Mouse (Mus musculus) brain, embryonic 14.5 days (tissue): Measurements from ENCODE around the gene Ptprcap. TPM values are rescaled to one million over a fixed set of nuclear protein-coding genes. Genes with fewer than 3 reads are reported as not detected.

Experiments used
- DNase-seq: peaks from one replicate; pipeline ENCODE4 v3.0.0-alpha.2; 2011; ENCODE audit warnings: low read depth
- CTCF ChIP-seq: fragments of 200-500 bp; IDR thresholded peaks from 2 replicates; pipeline ENCODE4 v1.5.1; 2012; ENCODE audit warnings: inconsistent platforms, mild to moderate bottlenecking, moderate library complexity, borderline replicate concordance; ENCODE audit not compliant: insufficient read depth, insufficient read length; ENCODE audit errors: extremely low read depth
- POLR2A ChIP-seq: fragments of 200-500 bp; IDR thresholded peaks from 2 replicates; pipeline ENCODE4 v1.6.1; 2012; ENCODE audit warnings: mild to moderate bottlenecking, inconsistent platforms, borderline replicate concordance; ENCODE audit not compliant: poor library complexity, insufficient read depth, insufficient read length, severe bottlenecking; ENCODE audit errors: extremely low read depth
- polyA plus RNA-seq: library from polyadenylated mRNA; depleted of rRNA; stranded (reverse); fragments of >200 nt; gene quantifications from 2 replicates; pipeline ENCODE4 v1.2.3, GENCODE M21; 2012

The Ptprcap gene
- polyA plus RNA-seq, 1 experiment, result 1.5 TPM

DNA sequence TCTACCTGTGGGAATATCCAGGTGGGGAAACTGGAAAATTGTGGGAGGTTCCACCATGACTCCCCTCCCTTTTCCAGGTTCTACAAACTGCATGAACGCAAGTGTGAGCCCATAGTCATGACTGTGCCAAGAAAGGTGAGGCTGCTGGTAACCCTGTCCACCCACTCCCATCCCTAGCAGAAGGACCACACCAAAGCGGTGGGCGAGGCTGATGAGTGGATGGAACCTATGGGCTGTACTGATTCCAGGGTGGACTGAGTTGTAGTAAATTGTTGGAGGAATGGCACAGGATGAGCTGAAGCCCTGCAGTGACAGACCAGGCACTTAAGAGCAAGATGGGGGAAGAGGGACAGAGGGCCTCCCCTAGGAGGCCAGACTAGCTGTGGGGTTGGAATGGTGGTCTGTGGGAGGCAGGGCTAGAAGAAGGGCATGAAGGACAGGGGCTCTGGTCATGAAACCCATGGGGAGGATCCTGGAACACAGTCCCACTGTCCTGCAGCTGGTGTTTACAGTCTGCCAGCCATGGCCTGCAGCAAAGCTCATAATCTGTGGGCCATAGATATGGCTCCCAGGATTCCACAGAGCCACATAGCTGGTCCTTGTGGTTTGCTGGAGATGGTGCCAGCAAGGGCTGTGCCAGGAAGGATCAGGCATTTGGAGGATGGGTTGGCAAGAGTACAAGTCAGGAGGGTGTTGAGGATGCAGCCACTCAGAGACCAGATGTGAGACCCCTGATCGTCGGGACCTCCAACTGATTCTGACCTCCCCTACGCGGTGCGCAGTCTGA, 766 bp upstream of the Ptprcap start:
- TF ChIP-seq POLR2A, result no peak
- TF ChIP-seq CTCF, result no peak
- DNase-seq, result no peak

DNA sequence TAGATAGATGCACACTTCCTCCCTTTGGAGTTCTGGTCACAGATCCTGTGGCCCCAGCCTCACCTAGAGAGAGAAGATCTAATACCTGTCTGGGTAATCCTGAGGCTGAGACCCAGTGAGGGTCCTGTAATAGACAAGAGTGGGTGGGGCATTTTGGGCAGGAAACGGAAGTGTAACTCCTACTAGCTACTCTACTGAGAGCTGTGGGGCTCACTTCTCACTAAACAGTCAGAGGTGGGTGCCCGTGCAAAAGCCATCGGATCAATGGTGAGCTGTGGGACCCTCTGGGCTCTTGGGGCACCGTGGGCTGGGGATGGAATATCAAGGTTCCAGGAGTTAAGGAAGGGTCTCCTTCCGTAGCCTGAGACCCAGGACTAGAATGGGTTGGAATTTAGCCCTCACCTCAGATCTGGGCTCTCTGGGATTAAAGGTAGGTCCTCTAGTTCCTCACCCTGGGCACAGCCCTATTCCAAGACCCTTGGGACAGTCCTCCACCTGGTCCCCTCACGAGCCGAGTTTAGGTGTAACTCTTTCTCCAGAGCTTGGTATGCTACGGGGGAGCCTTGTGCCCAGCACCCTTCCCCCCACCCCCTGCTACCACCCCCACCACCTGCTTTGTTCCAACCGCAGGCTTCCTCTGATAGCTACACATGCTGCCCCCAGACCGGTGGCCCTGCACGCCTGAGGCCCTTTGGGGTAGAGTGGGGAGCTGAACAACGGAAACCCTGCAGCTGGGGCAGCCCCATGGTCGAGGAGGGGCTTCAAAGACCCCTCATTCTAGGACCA, 1.2 kb downstream of the Ptprcap start:
- DNase-seq, result no peak
- no peak for TF ChIP-seq CTCF
- TF ChIP-seq POLR2A, result no peak

DNA sequence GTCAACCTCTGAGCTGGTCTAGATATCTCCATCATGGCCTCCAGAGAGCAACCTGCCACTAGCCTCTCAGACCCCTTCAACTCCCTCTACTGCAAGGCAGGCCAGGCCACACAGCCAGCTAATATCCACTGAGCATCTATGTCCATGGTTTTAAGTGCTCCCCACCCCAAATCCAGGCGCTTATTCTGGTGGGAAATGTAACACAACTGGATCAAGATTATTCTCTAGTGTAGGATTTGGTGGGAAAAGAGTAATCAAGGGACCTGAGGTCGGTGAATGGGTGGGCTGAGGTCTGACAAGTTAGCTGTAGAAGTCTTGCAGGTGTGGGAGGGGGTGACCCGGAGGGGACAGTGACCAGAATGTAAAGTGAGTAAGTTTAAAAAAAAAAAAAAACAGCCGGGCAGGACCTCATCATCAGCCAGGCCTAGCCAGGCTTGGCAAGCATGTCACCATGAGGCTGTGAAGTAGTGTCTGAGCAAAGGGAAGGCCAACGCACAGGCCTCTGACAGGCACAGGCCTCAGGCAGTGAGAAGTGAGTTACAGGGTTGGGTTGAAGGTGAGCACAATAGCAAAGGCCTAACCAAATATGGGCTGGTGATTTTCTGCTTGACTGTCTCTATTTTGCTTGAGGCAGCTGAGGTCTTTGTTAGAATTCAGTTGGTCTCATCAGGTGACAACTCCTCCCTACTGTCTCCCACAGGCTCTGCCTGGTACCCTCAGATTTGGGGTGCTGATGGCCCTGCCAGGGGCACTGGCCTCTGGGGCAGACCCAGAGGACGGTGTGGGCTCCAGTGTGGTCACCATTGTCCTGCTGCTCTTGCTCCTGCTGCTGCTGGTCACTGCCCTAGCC, 2.0 kb downstream of the Ptprcap start:
- TF ChIP-seq CTCF, result no peak
- no peak for TF ChIP-seq POLR2A
- DNase-seq, result no peak

GRCm38 (mm10) chr19:4156073-4156579, 2.7 kb downstream of the Ptprcap start:
- DNase-seq, result no peak
- TF ChIP-seq CTCF (no peak), POLR2A (no peak)

DNA sequence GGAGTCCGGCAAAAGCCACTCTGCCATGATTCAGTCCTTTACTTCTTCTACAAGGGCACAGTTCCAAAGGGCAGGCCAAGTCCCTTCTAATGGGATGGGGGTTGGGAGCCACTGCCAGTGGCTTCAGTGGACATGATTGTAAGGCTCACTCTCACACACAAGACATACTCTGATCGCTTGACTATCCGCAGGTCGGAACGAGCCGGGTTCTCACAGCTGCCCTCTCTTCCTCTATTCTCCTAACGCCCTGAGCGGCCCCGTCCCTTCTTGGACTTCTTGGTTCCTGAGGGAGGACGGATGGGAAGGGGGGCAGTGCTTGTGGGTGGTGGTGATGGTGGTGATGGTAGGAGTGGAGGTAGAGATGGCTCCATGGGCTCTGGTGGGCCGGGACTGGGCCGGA, 3.4 kb downstream of the Ptprcap start:
- TF ChIP-seq CTCF, result no peak
- no peak for TF ChIP-seq POLR2A
- no peak for DNase-seq

GRCm38 (mm10) chr19:4159049-4159448, 5.6 kb downstream of the Ptprcap start:
- no peak for DNase-seq
- TF ChIP-seq POLR2A (no peak), CTCF (no peak)

DNA sequence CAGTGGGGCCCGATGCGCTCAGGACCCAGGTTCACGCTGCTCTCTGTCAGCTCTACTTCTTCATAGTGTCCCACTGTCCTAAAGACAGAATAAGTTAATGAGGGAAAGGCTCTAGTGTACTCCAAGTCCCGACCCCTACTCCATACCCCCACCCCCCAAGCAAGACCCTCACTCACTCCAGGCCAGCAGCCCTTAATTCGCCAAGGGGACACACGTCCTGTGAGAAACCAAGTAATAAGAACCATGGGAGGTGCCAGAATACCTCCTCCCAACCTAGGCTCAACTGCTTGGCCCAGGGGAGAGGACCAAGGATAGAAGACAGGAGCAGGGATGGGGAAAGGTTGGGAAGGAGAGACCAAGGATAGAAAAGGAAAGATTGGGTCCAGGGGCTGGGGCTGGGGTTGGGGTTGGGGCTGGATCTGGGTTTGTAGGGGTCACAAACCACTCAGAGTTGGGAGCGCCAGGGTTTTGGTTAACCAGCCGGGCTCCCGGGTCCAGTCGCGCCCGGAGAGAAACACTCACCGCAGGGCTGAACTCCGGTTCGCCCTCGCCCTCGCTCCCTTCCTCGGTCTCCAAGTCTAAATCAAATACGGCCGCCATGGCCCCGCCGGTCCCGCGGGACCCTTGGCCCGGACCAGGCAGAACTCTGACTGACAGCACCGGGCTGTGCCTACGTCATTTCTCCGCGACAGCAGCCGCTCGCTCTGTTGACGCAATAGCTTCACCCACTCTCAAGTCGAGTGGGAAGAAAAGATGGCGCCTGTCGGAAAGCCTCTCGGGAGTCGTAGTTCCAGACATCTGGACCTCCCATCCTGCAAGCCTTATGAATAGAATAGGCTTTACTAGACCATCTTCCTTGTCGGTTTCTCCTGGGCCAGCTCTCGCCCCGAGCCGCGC, 9.5 kb downstream of the Ptprcap start, which contains the start of gene Rps6kb2:
Gene Rps6kb2 (minus strand): TSS at position 709 of the 897 bp plus-strand sequence.
- TF ChIP-seq POLR2A, result no peak
- no peak for TF ChIP-seq CTCF
- peak; percentile 99 for DNase-seq

GRCm38 (mm10) chr19:4163543-4163887, 10.1 kb downstream of the Ptprcap start:
- no peak for DNase-seq
- TF ChIP-seq CTCF (no peak), POLR2A (no peak)

DNA sequence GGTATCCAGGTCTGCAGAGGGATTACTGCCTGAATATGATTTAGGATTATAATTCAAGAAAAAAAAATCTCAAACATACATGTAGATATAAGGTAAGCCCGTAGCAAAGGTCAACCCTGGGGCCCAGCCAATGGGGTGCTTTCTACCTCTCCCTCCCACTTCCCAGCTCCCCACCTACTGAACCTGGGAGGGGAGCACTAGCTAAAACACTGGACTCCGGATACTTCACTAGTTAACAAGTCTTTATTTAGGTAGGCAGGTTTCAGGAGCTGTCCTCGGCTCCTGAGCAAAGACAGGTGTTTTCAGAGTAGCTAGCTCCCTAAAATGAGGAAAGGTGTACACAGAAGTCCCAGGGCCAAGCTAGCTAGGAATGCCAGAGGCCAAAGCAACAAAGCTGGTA, 10.7 kb downstream of the Ptprcap start:
- DNase-seq, result no peak
- TF ChIP-seq CTCF (no peak), POLR2A (no peak)

GRCm38 (mm10) chr19:4164721-4165120, 11.3 kb downstream of the Ptprcap start:
- DNase-seq, result no peak
- TF ChIP-seq CTCF (no peak), POLR2A (no peak)

DNA sequence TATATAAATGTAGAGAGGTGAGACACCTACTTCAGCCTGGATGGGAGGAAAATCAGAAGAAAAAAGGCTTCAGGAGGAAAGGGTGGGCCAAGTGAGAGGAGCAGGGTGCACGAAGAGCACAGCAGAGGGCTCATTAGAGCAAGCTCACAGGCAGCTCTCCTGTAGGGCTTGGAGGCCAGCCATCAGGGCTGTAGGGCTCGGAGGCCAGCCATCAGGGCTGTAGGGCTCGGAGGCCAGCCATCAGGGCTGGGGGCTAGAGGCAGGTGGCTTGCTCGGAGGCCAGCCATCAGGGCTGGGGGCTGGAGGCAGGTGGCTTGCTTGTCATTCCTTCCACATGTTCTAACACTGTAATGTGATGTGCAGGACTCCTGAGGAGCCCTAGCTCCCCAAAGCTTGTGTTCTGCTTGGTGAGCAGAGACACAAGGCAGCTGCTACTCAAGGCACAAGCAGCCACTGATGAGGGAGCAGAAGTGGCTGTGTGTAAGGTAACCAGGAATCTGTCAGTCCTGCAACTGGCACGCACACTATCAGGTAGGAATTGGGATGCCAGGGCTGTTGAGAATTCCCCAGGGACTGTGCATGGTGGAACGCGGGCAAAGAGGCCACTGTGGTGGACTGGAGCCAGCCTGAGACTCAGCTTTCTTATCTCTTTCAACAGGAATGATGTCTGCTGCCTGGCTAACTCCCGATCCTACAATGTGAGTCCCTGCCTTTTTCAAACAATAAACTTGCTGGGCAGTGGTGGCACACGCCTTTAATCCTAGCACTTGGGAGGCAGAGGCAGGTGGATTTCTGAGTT, 13.5 kb downstream of the Ptprcap start:
- no peak for DNase-seq
- no peak for TF ChIP-seq POLR2A
- TF ChIP-seq CTCF, result no peak
